Comparison of ENCODE assay signal across 8 mouse cellular contexts in the genomic region with DNA sequence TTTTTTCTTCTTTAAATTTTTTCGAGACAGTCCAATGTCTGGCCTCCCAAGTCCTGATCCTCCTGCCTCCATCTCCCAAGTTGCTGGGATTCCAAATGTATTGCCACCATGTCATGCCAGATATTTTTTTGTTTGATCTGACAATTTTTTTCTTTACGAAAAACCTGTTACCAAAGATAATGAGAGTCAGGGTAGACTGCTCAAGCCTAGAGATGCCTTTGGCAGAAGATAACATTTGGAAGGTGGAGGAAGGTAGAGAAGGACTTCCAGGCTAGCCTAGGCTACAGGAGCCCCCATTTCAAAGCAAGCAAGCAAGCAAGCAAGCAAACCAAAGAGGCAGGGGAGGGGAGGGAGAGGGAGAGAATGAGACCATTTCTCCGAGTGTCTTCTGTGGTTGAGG. TPM values are rescaled to one million over a fixed set of nuclear protein-coding genes. Genes with fewer than 3 reads are reported as not detected.
DNase-seq lines count a peak whose midpoint lies in the region; ATAC-seq and TF ChIP-seq lines count a peak whose summit lies in the region.

No protein-coding gene starts in this region.

- peak overlapping the region; percentile 71 for H3K4me2 ChIP-seq in hindbrain, embryonic 15.5 days
- peak overlapping the region; percentile 51 for H3K4me2 ChIP-seq in midbrain, embryonic 15.5 days

- H3K27me3 ChIP-seq in kidney, adult 2 months (replicated peaks; ENCODE audit: control insufficient read depth, insufficient read depth, low read length), result no peaks in the 10 kb centered on the region
- no peaks in the 10 kb centered on the region for H3K27me3 ChIP-seq in hindbrain, embryonic 15.5 days
- no peaks in the 10 kb centered on the region for H3K27me3 ChIP-seq in midbrain, embryonic 15.5 days (replicated peaks)

- no peaks in the 10 kb centered on the region for H3K36me3 ChIP-seq in kidney, adult 2 months (ENCODE audit: control insufficient read depth, insufficient read depth, low read length)
- H3K36me3 ChIP-seq in hindbrain, embryonic 15.5 days, result no peaks in the 10 kb centered on the region
- no peaks in the 10 kb centered on the region for H3K36me3 ChIP-seq in midbrain, embryonic 15.5 days (replicated peaks)

- peak overlapping the region; percentile 81 for H3K4me3 ChIP-seq in kidney, adult 2 months (ENCODE audit: insufficient read depth, low read depth, low read length)
- H3K4me3 ChIP-seq in hindbrain, embryonic 15.5 days, result peak overlapping the region; percentile 76
- H3K4me3 ChIP-seq in midbrain, embryonic 15.5 days, result peak overlapping the region; percentile 78

- no peak for DNase-seq in kidney, adult 2 months
- no peak for DNase-seq in kidney, postnatal 4 days
- DNase-seq in brain, embryonic 14.5 days (ENCODE audit: low read depth), result peak; percentile 12
- no peak for DNase-seq in cerebellum, adult 18-20 months
- DNase-seq in gastrocnemius, postnatal 10 days, result no peak

- no peak for ATAC-seq in hindbrain, embryonic 15.5 days (ENCODE audit: low FRiP score, low read depth)
- no peak for ATAC-seq in midbrain, embryonic 15.5 days (replicated peaks)
- ATAC-seq in monocyte, adult 5-6 weeks (replicated peaks; ENCODE audit: insufficient number of reproducible peaks, low FRiP score, low TSS enrichment, poor library complexity, severe bottlenecking), result no peak

- peak overlapping the region; percentile 86 for H3K9ac ChIP-seq in hindbrain, embryonic 15.5 days
- peak overlapping the region; percentile 92 for H3K9ac ChIP-seq in midbrain, embryonic 15.5 days

- 44% methylated on average over 3 of the region's 3 CpGs for WGBS in kidney, adult 2 months
- 34% methylated on average over 3 of the region's 3 CpGs for WGBS in hindbrain, embryonic 15.5 days
- 44% methylated on average over 3 of the region's 3 CpGs for WGBS in midbrain, embryonic 15.5 days

- no peak overlapping the region for H3K27ac ChIP-seq in kidney, adult 2 months (ENCODE audit: insufficient read depth, low read depth, low read length)
- H3K27ac ChIP-seq in hindbrain, embryonic 15.5 days (replicated peaks), result peak overlapping the region; percentile 89; the same call in 1 of the 2 replicates
- H3K27ac ChIP-seq in midbrain, embryonic 15.5 days, result peak overlapping the region; percentile 86; the same call in 1 of the 2 replicates

- no peak for TF ChIP-seq POLR2A in kidney, adult 2 months (IDR thresholded peaks at IDR 0.05; ENCODE audit: low read depth, low read length)
- no peak for TF ChIP-seq POLR2A in brain, embryonic 14.5 days (IDR thresholded peaks at IDR 0.05; ENCODE audit: borderline replicate concordance, extremely low read depth, insufficient read depth, insufficient read length, poor library complexity, severe bottlenecking)

- H3K9me3 ChIP-seq in hindbrain, embryonic 15.5 days, result no peaks in the 10 kb centered on the region
- H3K9me3 ChIP-seq in midbrain, embryonic 15.5 days, result no peaks in the 10 kb centered on the region

- peaks cover 15% of the 10 kb centered on the region for H3K4me1 ChIP-seq in kidney, adult 2 months (ENCODE audit: control insufficient read depth, insufficient read depth, low read length)
- peaks cover 38% of the 10 kb centered on the region for H3K4me1 ChIP-seq in hindbrain, embryonic 15.5 days (replicated peaks)
- peaks cover 33% of the 10 kb centered on the region for H3K4me1 ChIP-seq in midbrain, embryonic 15.5 days

- TF ChIP-seq CTCF in kidney, adult 2 months (conservative IDR thresholded peaks at IDR 0.05; ENCODE audit: insufficient read depth, insufficient read length, low read depth, low read length), result no peak
- TF ChIP-seq CTCF in brain, embryonic 14.5 days (IDR thresholded peaks at IDR 0.05; ENCODE audit: borderline replicate concordance, extremely low read depth, insufficient read depth, insufficient read length), result no peak

RNA-seq across cellular contexts. Expression of a gene that starts 0.9 kb away (rescaled TPM):
- 21.0 and 23.7 TPM in 2 replicates for polyA plus RNA-seq in kidney, adult 2 months (2012; rRNA removed)
- polyA plus RNA-seq in brain, embryonic 14.5 days (2012; rRNA removed), result 84.3 and 86.1 TPM in 2 replicates
- polyA plus RNA-seq in hindbrain, embryonic 15.5 days (2015; fragmentation: Nextera tagmentation; extraction: Ambion mirVana), result 80.9 and 88.7 TPM in 2 replicates
- polyA plus RNA-seq in midbrain, embryonic 15.5 days (2015; fragmentation: Nextera tagmentation; extraction: Ambion mirVana), result 89.2 and 92.8 TPM in 2 replicates
- 89.3 to 119 TPM (median 109 TPM) in 3 replicates for total RNA-seq in monocyte, adult 5-6 weeks (2017)
- total RNA-seq in gastrocnemius, postnatal 10 days (2021), result 10 to 100 TPM; 23.2 to 26.3 TPM

RNA-seq across cellular contexts. Expression of a gene that starts 7.0 kb away (rescaled TPM):
- 10.1 and 10.6 TPM in 2 replicates for polyA plus RNA-seq in kidney, adult 2 months (2012; rRNA removed)
- 21.2 and 24.8 TPM in 2 replicates for polyA plus RNA-seq in brain, embryonic 14.5 days (2012; rRNA removed)
- 18.3 and 21.0 TPM in 2 replicates for polyA plus RNA-seq in hindbrain, embryonic 15.5 days (2015; fragmentation: Nextera tagmentation; extraction: Ambion mirVana)
- polyA plus RNA-seq in midbrain, embryonic 15.5 days (2015; fragmentation: Nextera tagmentation; extraction: Ambion mirVana), result 19.1 and 21.7 TPM in 2 replicates
- total RNA-seq in monocyte, adult 5-6 weeks (2017), result 5.5 to 13.6 TPM (median 5.7 TPM) in 3 replicates
- 1 to 10 TPM; 4.2 to 4.6 TPM for total RNA-seq in gastrocnemius, postnatal 10 days (2021)

RNA-seq across cellular contexts. Expression of a gene that starts 48.0 kb away (rescaled TPM):
- polyA plus RNA-seq in kidney, adult 2 months (2012; rRNA removed), result 19.1 and 19.5 TPM in 2 replicates
- 31.6 and 33.7 TPM in 2 replicates for polyA plus RNA-seq in brain, embryonic 14.5 days (2012; rRNA removed)
- polyA plus RNA-seq in hindbrain, embryonic 15.5 days (2015; fragmentation: Nextera tagmentation; extraction: Ambion mirVana), result 29.5 TPM in 2 replicates
- 31.3 and 32.9 TPM in 2 replicates for polyA plus RNA-seq in midbrain, embryonic 15.5 days (2015; fragmentation: Nextera tagmentation; extraction: Ambion mirVana)
- total RNA-seq in monocyte, adult 5-6 weeks (2017), result 57.3 to 79.0 TPM (median 63.4 TPM) in 3 replicates
- 10 to 100 TPM; 18.2 to 26.8 TPM for total RNA-seq in gastrocnemius, postnatal 10 days (2021)
